Mouse (Mus musculus): ENCODE measurements at regions not wholly inside any gene's neighbourhood (a gene's known extent, or its start where the extent isn't known, plus 50 kb on each side); places are given as distances from the start of the nearest gene placed in this dataset.
A peak's percentile ranks its signal among the peaks of the same experiment; 100 is the strongest.

- DNase-seq = no peak
Measured at GRCm38 (mm10) chr10:37711459-37711858, 572.7 kb upstream of the Marcks start.

- no peak for DNase-seq
Measured at GRCm38 (mm10) chr10:37694041-37694690, 555.4 kb upstream of the Marcks start.

- no peak for DNase-seq
Measured at GRCm38 (mm10) chr10:37692851-37693250, 554.1 kb upstream of the Marcks start.

GRCm38 (mm10) chr10:37691939-37692338 is 553.2 kb upstream of the Marcks start:
- DNase-seq = no peak

GRCm38 (mm10) chr10:37683101-37683500 is 544.4 kb upstream of the Marcks start:
- peak; percentile 32 for DNase-seq

- DNase-seq = no peak
Measured at GRCm38 (mm10) chr10:37680601-37681000, 541.9 kb upstream of the Marcks start.

- no peak for DNase-seq
Measured at GRCm38 (mm10) chr10:37677826-37678225, 539.1 kb upstream of the Marcks start.

GRCm38 (mm10) chr10:37668827-37669226 is 530.1 kb upstream of the Marcks start:
- no peak for DNase-seq

- DNase-seq = no peak
Measured at GRCm38 (mm10) chr10:37667031-37667745, 528.5 kb upstream of the Marcks start.

- no peak for DNase-seq
Measured at GRCm38 (mm10) chr10:37666535-37666934, 527.8 kb upstream of the Marcks start.

GRCm38 (mm10) chr10:37637001-37637562 is 498.4 kb upstream of the Marcks start:
- DNase-seq = no peak

- no peak for DNase-seq
Measured at GRCm38 (mm10) chr10:37636421-37636820, 497.7 kb upstream of the Marcks start.

GRCm38 (mm10) chr10:37630403-37630802 is 491.7 kb upstream of the Marcks start:
- DNase-seq = no peak

- peak; percentile 9 for DNase-seq
Measured at GRCm38 (mm10) chr10:37627900-37628299, 489.2 kb upstream of the Marcks start.

GRCm38 (mm10) chr10:37626758-37627201 is 488.1 kb upstream of the Marcks start:
- DNase-seq = no peak

GRCm38 (mm10) chr10:37625972-37626757 is 487.4 kb upstream of the Marcks start:
- DNase-seq = no peak

GRCm38 (mm10) chr10:37623041-37623440 is 484.3 kb upstream of the Marcks start:
- DNase-seq = no peak

- DNase-seq = no peak
Measured at GRCm38 (mm10) chr10:37618606-37619005, 479.9 kb upstream of the Marcks start.

GRCm38 (mm10) chr10:37617708-37618300 is 479.1 kb upstream of the Marcks start:
- no peak for DNase-seq

GRCm38 (mm10) chr10:37615926-37616691 is 477.4 kb upstream of the Marcks start:
- no peak for DNase-seq

GRCm38 (mm10) chr10:37613936-37614335 is 475.2 kb upstream of the Marcks start:
- DNase-seq = no peak
